Mouse (Mus musculus) liver, embryonic 12.5 days (tissue): ENCODE data around the gene Aig1. TPM values are rescaled to one million over a fixed set of nuclear protein-coding genes. Genes with fewer than 3 reads are reported as not detected.

ENCODE experiments used
- ATAC-seq: fragments of 200-750 bp; cut with Nextera tagmentation; 2 replicates; pipeline ENCODE4 v1.8.0; 2017; ENCODE audit warnings: moderate number of reproducible peaks, mild to moderate bottlenecking, moderate library complexity
- H3K27ac ChIP-seq: fragments of 300-500 bp; sonication (generic); 2 replicates; pipeline ENCODE4 v1.5.1; 2016; ENCODE audit warnings: mild to moderate bottlenecking
- H3K27me3 ChIP-seq: fragments of 300-500 bp; sonication (generic); replicated peaks from 2 replicates; pipeline ENCODE4 v1.6.1; 2016; ENCODE audit warnings: mild to moderate bottlenecking, moderate library complexity
- H3K36me3 ChIP-seq: fragments of 300-500 bp; sonication (generic); 2 replicates; pipeline ENCODE4 v1.6.1; 2016; ENCODE audit warnings: mild to moderate bottlenecking, moderate library complexity
- H3K4me1 ChIP-seq: fragments of 300-500 bp; sonication (generic); 2 replicates; pipeline ENCODE4 v1.6.1; 2016
- H3K4me2 ChIP-seq: fragments of 300-500 bp; sonication (generic); 2 replicates; pipeline ENCODE4 v1.6.1; 2016; ENCODE audit warnings: mild to moderate bottlenecking, moderate library complexity
- H3K4me3 ChIP-seq: fragments of 300-500 bp; sonication (generic); 2 replicates; pipeline ENCODE4 v1.5.1; 2016; ENCODE audit warnings: mild to moderate bottlenecking, moderate library complexity
- H3K9ac ChIP-seq: fragments of 300-500 bp; sonication (generic); 2 replicates; pipeline ENCODE4 v1.6.1; 2016; ENCODE audit warnings: mild to moderate bottlenecking, moderate library complexity
- H3K9me3 ChIP-seq: fragments of 300-500 bp; sonication (generic); replicated peaks from 2 replicates; pipeline ENCODE4 v1.6.1; 2016; ENCODE audit warnings: mild to moderate bottlenecking, moderate library complexity
- WGBS: fragments of 180-500 bp; shearing (Covaris S2); methylation state at CpG from one replicate; pipeline ENCODE4 v1.1.7; 2016; ENCODE audit not compliant: insufficient replicate concordance; 5-methylcytosine and 5-hydroxymethylcytosine counted together
- polyA plus RNA-seq: library from polyadenylated mRNA; unstranded; fragments of >200 nt; fragmentation: Nextera tagmentation; extraction: Ambion mirVana; gene quantifications from 2 replicates; pipeline ENCODE4 v1.2.1, GENCODE M21; 2016

Gene Aig1
- polyA plus RNA-seq, 1 experiment from 2014 or later = 12.0 TPM

DNA sequence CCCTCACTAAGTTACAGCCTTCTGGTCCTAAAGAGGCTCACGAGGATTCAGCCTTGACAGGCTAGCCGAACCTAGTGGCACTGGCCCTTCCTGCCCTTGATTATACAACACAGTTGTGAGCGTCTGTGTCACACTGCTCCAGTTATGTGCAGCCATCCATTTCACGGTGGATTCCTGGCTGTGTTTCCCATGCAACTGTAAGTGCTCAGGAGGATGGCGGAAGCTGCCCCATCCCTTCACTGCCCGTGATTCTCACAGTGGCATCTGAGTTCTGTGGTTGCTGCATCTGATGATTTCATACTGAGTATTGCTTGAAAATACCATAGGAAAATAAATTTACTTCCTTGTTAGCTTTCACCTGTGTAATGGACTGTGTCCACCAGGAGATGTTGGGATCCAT lies 101.7 kb downstream of the Aig1 start:
- Histone ChIP-seq H3K9me3 (no peaks in the 10 kb centered on the region), H3K4me3 (no peak overlapping the region)
- 77% methylated on average over 6 of the region's 6 CpGs for WGBS

DNA sequence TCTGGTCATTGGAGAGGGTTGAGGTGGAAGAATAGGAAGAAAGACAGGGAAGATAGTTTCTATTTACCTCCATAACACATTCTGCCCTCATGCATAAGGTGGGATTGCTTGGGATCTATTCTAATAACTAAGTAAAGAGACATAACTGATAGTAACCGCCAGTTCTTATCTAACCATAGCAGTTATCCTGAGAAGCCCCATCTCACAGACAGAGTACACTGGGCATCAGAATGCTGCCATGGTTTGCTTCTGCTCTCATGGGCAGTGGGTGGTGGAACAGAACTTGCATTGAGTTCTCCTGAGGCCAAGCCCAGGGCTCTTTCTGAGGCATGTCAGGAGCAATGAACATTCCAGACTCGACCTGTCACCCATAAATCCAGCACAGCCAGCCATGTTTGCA lies 105.6 kb downstream of the Aig1 start:
- 0 out of 2 replicates have a peak, but pooled peaks cover 3% of the 10 kb centered on the region for H3K4me1 ChIP-seq
- H3K4me2 ChIP-seq = no peak overlapping the region
- H3K9ac ChIP-seq = no peak overlapping the region
- ATAC-seq = peak; percentile 46; the same call in 1 of the 2 replicates
- H3K27me3 ChIP-seq = no peaks in the 10 kb centered on the region
- H3K9me3 ChIP-seq = no peaks in the 10 kb centered on the region
- WGBS = 45% methylated on average over 2 of the region's 2 CpGs
- no peak overlapping the region for H3K27ac ChIP-seq
- H3K36me3 ChIP-seq = no peaks in the 10 kb centered on the region
- H3K4me3 ChIP-seq = no peak overlapping the region

More for the DNA sequence above, 101.7 kb downstream of the Aig1 start:
- H3K9ac ChIP-seq = no peak overlapping the region
- H3K27me3 ChIP-seq = no peaks in the 10 kb centered on the region
- H3K27ac ChIP-seq = no peak overlapping the region
- H3K4me2 ChIP-seq = no peak overlapping the region
- H3K4me1 ChIP-seq = 0 out of 2 replicates have a peak, but pooled peaks cover 3% of the 10 kb centered on the region
- H3K36me3 ChIP-seq = no peaks in the 10 kb centered on the region
- no peak for ATAC-seq

- Histone ChIP-seq H3K36me3 (no peaks in the 10 kb centered on the region), H3K9ac (no peak overlapping the region), H3K4me1 (no peaks in the 10 kb centered on the region), H3K9me3 (no peaks in the 10 kb centered on the region), H3K27me3 (no peaks in the 10 kb centered on the region), H3K4me2 (no peak overlapping the region), H3K27ac (no peak overlapping the region), H3K4me3 (no peak overlapping the region)
- WGBS = 81% methylated on average over 1 of the region's 1 CpGs
- no peak for ATAC-seq
Measured at GRCm38 (mm10) chr10:13754712-13755111, 114.1 kb downstream of the Aig1 start.

DNA sequence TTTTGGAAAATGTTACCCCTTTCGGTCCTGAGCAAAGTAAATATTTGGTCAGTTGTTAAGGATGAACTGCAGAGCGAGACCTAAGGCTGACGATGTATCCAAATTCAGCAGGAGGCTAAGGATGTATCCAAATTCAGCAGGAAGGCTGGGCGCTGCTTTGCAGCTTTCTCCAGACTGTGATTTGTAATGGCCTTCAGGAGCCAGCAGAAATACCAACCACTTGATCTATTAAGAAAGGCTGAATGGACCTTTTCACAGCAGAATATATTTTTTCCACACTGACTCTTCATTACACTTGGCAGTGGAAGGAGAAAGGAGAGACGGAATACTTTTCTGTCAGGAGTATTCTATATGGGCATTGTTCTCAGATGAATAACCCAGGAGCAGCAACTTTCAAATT lies 115.0 kb downstream of the Aig1 start:
- no peak overlapping the region for H3K4me2 ChIP-seq
- H3K27ac ChIP-seq = no peak overlapping the region
- WGBS = 77% methylated on average over 5 of the region's 5 CpGs
- no peak overlapping the region for H3K4me3 ChIP-seq
- H3K9me3 ChIP-seq = no peaks in the 10 kb centered on the region
- ATAC-seq = no peak
- H3K9ac ChIP-seq = no peak overlapping the region
- no peaks in the 10 kb centered on the region for H3K4me1 ChIP-seq
- H3K27me3 ChIP-seq = no peaks in the 10 kb centered on the region
- no peaks in the 10 kb centered on the region for H3K36me3 ChIP-seq

DNA sequence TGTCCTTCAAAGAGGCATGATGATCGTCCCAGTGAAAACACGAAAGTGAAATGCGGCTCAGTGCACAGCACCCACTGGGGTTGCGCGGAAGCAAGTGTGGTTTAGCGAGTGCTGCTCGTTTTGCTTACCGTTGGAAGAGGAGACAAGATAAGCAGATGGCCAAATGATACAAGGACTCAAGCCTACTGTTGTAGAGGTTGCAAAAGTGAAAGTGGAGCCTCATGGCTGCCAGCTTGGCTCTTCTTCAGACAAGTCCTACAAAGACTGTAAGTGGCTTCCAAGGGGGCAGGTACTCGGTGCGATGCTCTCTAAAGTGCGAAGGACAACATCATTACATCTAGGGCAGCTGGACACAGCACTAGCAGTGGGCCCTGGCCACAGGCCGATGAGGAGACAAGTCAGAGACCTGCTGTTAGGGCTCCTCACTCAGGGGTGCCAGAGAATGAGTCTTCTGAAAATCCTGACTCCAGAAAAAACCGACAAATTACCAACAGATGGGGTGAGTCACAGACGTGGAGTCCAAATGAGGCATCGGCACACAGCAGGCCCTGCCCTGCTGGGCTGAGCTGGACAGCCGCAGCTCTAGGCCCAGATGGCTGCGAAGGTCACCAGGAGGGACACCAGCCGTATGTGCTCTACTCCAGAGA lies 129.2 kb downstream of the Aig1 start:
- no peak overlapping the region for H3K9ac ChIP-seq
- no peaks in the 10 kb centered on the region for H3K27me3 ChIP-seq
- H3K4me3 ChIP-seq = no peak overlapping the region
- H3K27ac ChIP-seq = no peak overlapping the region
- no peaks in the 10 kb centered on the region for H3K9me3 ChIP-seq
- no peak for ATAC-seq
- H3K4me2 ChIP-seq = no peak overlapping the region
- H3K36me3 ChIP-seq = no peaks in the 10 kb centered on the region
- WGBS = 84% methylated on average over 18 of the region's 18 CpGs
- no peaks in the 10 kb centered on the region for H3K4me1 ChIP-seq

GRCm38 (mm10) chr10:13730039-13730748 lies 138.6 kb downstream of the Aig1 start:
- Histone ChIP-seq H3K9ac (no peak overlapping the region), H3K9me3 (no peaks in the 10 kb centered on the region), H3K4me1 (0 out of 2 replicates have a peak, but pooled peaks cover 5% of the 10 kb centered on the region), H3K36me3 (no peaks in the 10 kb centered on the region), H3K4me3 (no peak overlapping the region), H3K27me3 (no peaks in the 10 kb centered on the region), H3K27ac (no peak overlapping the region), H3K4me2 (no peak overlapping the region)
- 71% methylated on average over 4 of the region's 4 CpGs for WGBS
- no peak for ATAC-seq

DNA sequence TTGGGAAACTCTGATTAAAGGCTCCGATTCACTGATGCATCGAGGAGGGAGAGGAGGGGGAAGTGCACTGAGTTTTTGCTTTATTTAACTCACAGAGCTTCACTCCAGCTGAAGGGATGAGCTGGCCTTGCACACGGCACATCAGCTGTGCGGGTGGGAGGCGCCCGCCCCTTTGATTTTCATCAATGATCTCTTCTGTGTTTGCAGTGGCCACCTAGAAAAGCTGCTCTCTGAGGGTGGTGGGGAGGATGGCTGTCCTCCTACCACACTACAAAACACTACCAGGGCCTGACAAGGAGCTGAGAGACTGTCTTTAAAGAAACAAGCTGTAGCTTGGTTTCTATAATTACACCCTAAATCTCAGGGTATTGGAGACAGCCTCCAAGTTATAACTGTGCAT lies 141.1 kb downstream of the Aig1 start:
- no peak for ATAC-seq
- Histone ChIP-seq H3K27ac (no peak overlapping the region), H3K4me1 (0 out of 2 replicates have a peak, but pooled peaks cover 5% of the 10 kb centered on the region), H3K27me3 (no peaks in the 10 kb centered on the region), H3K36me3 (no peaks in the 10 kb centered on the region), H3K4me2 (no peak overlapping the region), H3K4me3 (no peak overlapping the region), H3K9ac (no peak overlapping the region), H3K9me3 (no peaks in the 10 kb centered on the region)
- WGBS = 65% methylated on average over 6 of the region's 6 CpGs

DNA sequence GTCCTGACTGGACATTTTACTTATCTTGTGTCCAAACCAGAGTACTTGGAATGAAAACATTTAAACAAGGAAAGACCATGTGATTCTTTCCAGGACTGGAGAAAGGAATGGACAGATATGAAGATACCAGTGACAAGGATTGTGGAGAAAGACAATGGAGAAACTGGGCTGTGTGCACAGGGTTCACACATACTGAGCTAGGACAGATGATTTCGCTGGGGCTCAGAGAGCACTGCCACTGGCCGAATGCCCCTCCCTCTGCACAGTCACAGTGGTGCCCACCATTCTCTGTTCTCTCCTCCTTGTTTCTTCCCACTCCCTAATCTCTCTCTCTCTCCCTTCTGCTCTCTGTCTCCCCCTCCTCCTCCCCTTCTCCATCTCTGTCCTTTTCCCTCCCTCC lies 142.6 kb downstream of the Aig1 start:
- no peaks in the 10 kb centered on the region for H3K36me3 ChIP-seq
- no peaks in the 10 kb centered on the region for H3K9me3 ChIP-seq
- no peak overlapping the region for H3K4me2 ChIP-seq
- H3K27me3 ChIP-seq = no peaks in the 10 kb centered on the region
- no peak for ATAC-seq
- H3K4me3 ChIP-seq = no peak overlapping the region
- no peak overlapping the region for H3K9ac ChIP-seq
- 0 out of 2 replicates have a peak, but pooled peaks cover 5% of the 10 kb centered on the region for H3K4me1 ChIP-seq
- 74% methylated on average over 2 of the region's 2 CpGs for WGBS
- no peak overlapping the region for H3K27ac ChIP-seq

- Histone ChIP-seq H3K27ac (no peak overlapping the region), H3K9me3 (no peaks in the 10 kb centered on the region), H3K9ac (no peak overlapping the region), H3K4me2 (no peak overlapping the region), H3K36me3 (no peaks in the 10 kb centered on the region), H3K4me1 (0 out of 2 replicates have a peak, but pooled peaks cover 5% of the 10 kb centered on the region), H3K4me3 (no peak overlapping the region), H3K27me3 (no peaks in the 10 kb centered on the region)
- ATAC-seq = no peak
- WGBS = 71% methylated on average over 3 of the region's 3 CpGs
Measured at GRCm38 (mm10) chr10:13725276-13725675, 143.5 kb downstream of the Aig1 start.

GRCm38 (mm10) chr10:13716132-13716531 lies 152.6 kb downstream of the Aig1 start:
- Histone ChIP-seq H3K4me1 (no peaks in the 10 kb centered on the region), H3K4me3 (no peak overlapping the region), H3K27me3 (no peaks in the 10 kb centered on the region), H3K4me2 (no peak overlapping the region), H3K27ac (no peak overlapping the region), H3K9me3 (no peaks in the 10 kb centered on the region), H3K9ac (no peak overlapping the region), H3K36me3 (no peaks in the 10 kb centered on the region)
- WGBS = 56% methylated on average over 2 of the region's 2 CpGs
- ATAC-seq = no peak

DNA sequence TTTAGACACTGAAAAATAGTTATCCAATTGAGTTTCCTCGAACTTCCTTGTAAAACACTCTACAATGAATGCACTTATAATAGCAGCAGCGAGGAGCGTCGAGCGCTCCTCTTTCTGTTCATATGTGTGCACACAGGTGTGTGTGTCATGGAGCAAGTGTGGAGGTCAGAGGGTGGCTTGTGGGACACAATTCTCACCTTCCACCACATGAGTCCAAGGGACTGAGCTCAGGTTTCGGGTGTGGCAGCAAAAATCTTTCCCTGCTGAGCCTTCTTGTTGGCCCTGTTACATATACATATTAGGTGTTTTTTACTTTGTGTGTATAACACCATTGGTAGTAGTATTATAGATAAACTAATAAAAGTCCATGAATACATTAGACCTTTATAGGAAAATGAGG lies 153.2 kb downstream of the Aig1 start:
- no peak for ATAC-seq
- no peaks in the 10 kb centered on the region for H3K36me3 ChIP-seq

GRCm38 (mm10) chr10:13714920-13715293 lies 153.9 kb downstream of the Aig1 start:
- Histone ChIP-seq H3K9me3 (no peaks in the 10 kb centered on the region), H3K4me2 (no peak overlapping the region), H3K27me3 (no peaks in the 10 kb centered on the region), H3K36me3 (no peaks in the 10 kb centered on the region), H3K27ac (no peak overlapping the region), H3K4me3 (no peak overlapping the region), H3K9ac (no peak overlapping the region), H3K4me1 (no peaks in the 10 kb centered on the region)
- 78% methylated on average over 7 of the region's 7 CpGs for WGBS
- no peak for ATAC-seq

More for the DNA sequence above, 153.2 kb downstream of the Aig1 start:
- no peaks in the 10 kb centered on the region for H3K4me1 ChIP-seq
- no peak overlapping the region for H3K9ac ChIP-seq
- WGBS = 71% methylated on average over 6 of the region's 6 CpGs
- no peaks in the 10 kb centered on the region for H3K9me3 ChIP-seq
- no peaks in the 10 kb centered on the region for H3K27me3 ChIP-seq
- H3K4me2 ChIP-seq = no peak overlapping the region
- H3K27ac ChIP-seq = no peak overlapping the region
- no peak overlapping the region for H3K4me3 ChIP-seq
